Mouse (Mus musculus) c-Kit-positive CD71-negative TER-119-negative erythroid progenitor cells, embryonic 14.5 days (primary cell): ENCODE measurements around the gene Acss1.

ENCODE experiments used
- DNase-seq: peaks from one replicate; pipeline ENCODE4 v3.0.0-alpha.2; 2013; ENCODE audit warnings: low read depth

Gene Acss1

GRCm38 (mm10) chr2:150569847-150570590 is 98.3 kb downstream of the Acss1 start, which contains the start of gene Cst7:
TSS of gene Cst7 (plus strand) at chr2:150570415.
- DNase-seq: peak; percentile 44
